Mouse (Mus musculus) natural killer cell, adult 2 months (primary cell): ENCODE results near the gene Blm.

Source experiments
- DNase-seq, 2 experiments: peaks; one replicate each; pipeline ENCODE4 v3.0.0; 2022; ENCODE audit warnings: low spot score in 2 of 2

Gene Blm

DNA sequence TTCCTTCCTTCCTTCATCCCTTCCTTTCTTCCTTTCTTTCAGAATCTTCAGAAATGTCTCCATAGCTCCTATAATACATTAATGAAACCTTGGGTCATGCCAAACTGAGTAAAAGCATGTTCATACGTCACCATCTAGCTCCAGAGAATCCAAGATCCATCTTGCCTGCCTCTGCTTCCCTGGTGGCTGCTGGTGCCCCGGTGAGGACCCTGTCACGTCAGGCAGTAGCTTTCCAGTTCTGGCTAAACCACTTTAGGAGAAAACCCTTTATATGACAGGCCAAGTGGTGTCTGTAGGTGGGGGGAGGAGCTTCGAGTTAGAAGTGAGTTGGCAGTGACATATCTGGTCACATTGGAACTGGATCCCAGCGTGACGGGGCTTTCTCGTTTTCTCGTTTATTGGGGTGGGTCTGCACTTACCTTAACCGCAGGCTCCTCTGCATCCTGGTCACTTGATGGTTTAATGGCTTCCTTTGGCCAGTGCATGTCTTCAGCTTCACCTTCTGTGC lies 129.7 kb downstream of the Blm start, which contains the start of gene Furin:
TSS of gene Furin (minus strand) at position 249 of the 508 bp plus-strand sequence.
- no peak for DNase-seq
